In genomic region chr7:35948389-35948788, GRCm38 (mm10) we compare ENCODE assay signal across 9 mouse cellular contexts.
DNase-seq lines count a peak whose midpoint lies in the region; ATAC-seq and TF ChIP-seq lines count a peak whose summit lies in the region.
"Had no signal": no experiment of that assay in that cellular context is flagged by ENCODE, and none has a peak within 500 bp of the region (broad histone marks: within the 10 kb centered on the region; RNA-seq: fewer than 3 reads in every experiment).

No protein-coding gene starts in this region.

- under 1% methylated on average over 13 of the region's 13 CpGs for WGBS in heart, embryonic 11.5 days (ENCODE audit: insufficient replicate concordance)
- WGBS in heart, adult 2 months: 2% methylated on average over 13 of the region's 13 CpGs
- 2% methylated on average over 13 of the region's 13 CpGs for WGBS in hindbrain, embryonic 13.5 days
- WGBS in limb, embryonic 15.5 days: 4% methylated on average over 13 of the region's 13 CpGs
- WGBS in neural tube, embryonic 13.5 days: under 1% methylated on average over 13 of the region's 13 CpGs

- no peaks in the 10 kb centered on the region for H3K79me2 ChIP-seq in heart, adult 2 months (replicated peaks; ENCODE audit: control insufficient read depth, insufficient read depth, low read length)

- H3K27me3 ChIP-seq in heart, embryonic 11.5 days (ENCODE audit: control insufficient read depth, insufficient read depth, low read length): no peaks in the 10 kb centered on the region
- no peaks in the 10 kb centered on the region for H3K27me3 ChIP-seq in heart, adult 2 months (ENCODE audit: control insufficient read depth, insufficient read depth, low read length)
- H3K27me3 ChIP-seq in hindbrain, embryonic 13.5 days: no peaks in the 10 kb centered on the region
- H3K27me3 ChIP-seq in limb, embryonic 15.5 days: no peaks in the 10 kb centered on the region
- H3K27me3 ChIP-seq in neural tube, embryonic 13.5 days: peaks cover 3% of the 10 kb centered on the region; the same call in 1 of the 2 replicates

- no peak for ATAC-seq in heart, embryonic 11.5 days (replicated peaks; ENCODE audit: insufficient number of reproducible peaks, low FRiP score, low TSS enrichment)
- ATAC-seq in hindbrain, embryonic 13.5 days (ENCODE audit: low FRiP score): 0 out of 2 replicates have a peak, but pooled peaks have one; percentile 50
- ATAC-seq in limb, embryonic 15.5 days (ENCODE audit: insufficient number of reproducible peaks, low FRiP score, low TSS enrichment, low read depth): no peak
- peak; percentile 66; the same call in 1 of the 2 replicates for ATAC-seq in neural tube, embryonic 13.5 days (ENCODE audit: low read depth)
- no peak for ATAC-seq in erythroid progenitor cell, adult 5-6 weeks (replicated peaks; ENCODE audit: low FRiP score, poor library complexity, severe bottlenecking)

- H3K4me1 ChIP-seq in heart, embryonic 11.5 days (ENCODE audit: control insufficient read depth, insufficient read depth, low read length): no peaks in the 10 kb centered on the region
- H3K4me1 ChIP-seq in heart, adult 2 months (ENCODE audit: control insufficient read depth, insufficient read depth, low read length): no peaks in the 10 kb centered on the region
- peaks cover 12% of the 10 kb centered on the region for H3K4me1 ChIP-seq in hindbrain, embryonic 13.5 days (replicated peaks)
- H3K4me1 ChIP-seq in limb, embryonic 15.5 days: peaks cover 6% of the 10 kb centered on the region; the same call in 1 of the 2 replicates
- peaks cover 14% of the 10 kb centered on the region for H3K4me1 ChIP-seq in neural tube, embryonic 13.5 days (replicated peaks)

- peak overlapping the region; percentile 60 for H3K4me2 ChIP-seq in heart, embryonic 11.5 days
- peak overlapping the region; percentile 40 for H3K4me2 ChIP-seq in hindbrain, embryonic 13.5 days
- peak overlapping the region; percentile 33 for H3K4me2 ChIP-seq in limb, embryonic 15.5 days
- H3K4me2 ChIP-seq in neural tube, embryonic 13.5 days: peak overlapping the region; percentile 46
- H3K4me2 ChIP-seq: embryonic facial prominence, embryonic 15.5 days had no signal

- intact Hi-C loops in heart, adult 2 months (cut with DNase I): no loop called here
- intact Hi-C loops in gastrocnemius, postnatal 36 days (cut with DNase I): no loop called here

- TF ChIP-seq EP300 in heart, adult 2 months (IDR thresholded peaks at IDR 0.05; ENCODE audit: insufficient read depth, low read depth, low read length): no peak

- 0 out of 2 replicates have a peak, but pooled peaks cover 2% of the 10 kb centered on the region for H3K9me3 ChIP-seq in heart, embryonic 11.5 days (replicated peaks; ENCODE audit: control insufficient read depth, low read length)
- no peaks in the 10 kb centered on the region for H3K9me3 ChIP-seq in hindbrain, embryonic 13.5 days
- no peaks in the 10 kb centered on the region for H3K9me3 ChIP-seq in limb, embryonic 15.5 days
- no peaks in the 10 kb centered on the region for H3K9me3 ChIP-seq in neural tube, embryonic 13.5 days
- H3K9me3 ChIP-seq: embryonic facial prominence, embryonic 15.5 days had no signal

- DNase-seq in heart, adult 2 months: no peak
- no peak for DNase-seq in gastrocnemius, postnatal 36 days
- no peak for DNase-seq in ovary, postnatal 14 days (ENCODE audit: low spot score)

- no peaks in the 10 kb centered on the region for H3K36me3 ChIP-seq in heart, embryonic 11.5 days (ENCODE audit: control insufficient read depth, insufficient read depth, low read length)
- H3K36me3 ChIP-seq in heart, adult 2 months (ENCODE audit: control insufficient read depth, insufficient read depth, low read length): no peaks in the 10 kb centered on the region
- H3K36me3 ChIP-seq in hindbrain, embryonic 13.5 days: no peaks in the 10 kb centered on the region
- H3K36me3 ChIP-seq in limb, embryonic 15.5 days: no peaks in the 10 kb centered on the region
- no peaks in the 10 kb centered on the region for H3K36me3 ChIP-seq in neural tube, embryonic 13.5 days
- H3K36me3 ChIP-seq: embryonic facial prominence, embryonic 15.5 days had no signal

- no peak for TF ChIP-seq POLR2A in heart, adult 2 months (IDR thresholded peaks at IDR 0.05; ENCODE audit: insufficient read depth, low read depth, low read length)

- H3K4me3 ChIP-seq in heart, embryonic 11.5 days (ENCODE audit: low read depth, low read length): peak overlapping the region; percentile 20
- H3K4me3 ChIP-seq in heart, adult 2 months: no peak overlapping the region
- peak overlapping the region; percentile 4; the same call in 1 of the 2 replicates for H3K4me3 ChIP-seq in hindbrain, embryonic 13.5 days
- no peak overlapping the region for H3K4me3 ChIP-seq in limb, embryonic 15.5 days
- H3K4me3 ChIP-seq in neural tube, embryonic 13.5 days: no peak overlapping the region
- H3K4me3 ChIP-seq: embryonic facial prominence, embryonic 15.5 days had no signal

- no peak overlapping the region for H3K27ac ChIP-seq in heart, embryonic 11.5 days (ENCODE audit: low read depth, low read length)
- H3K27ac ChIP-seq in heart, adult 2 months: no peak overlapping the region
- H3K27ac ChIP-seq in hindbrain, embryonic 13.5 days: peak overlapping the region; percentile 53
- no peak overlapping the region for H3K27ac ChIP-seq in limb, embryonic 15.5 days
- H3K27ac ChIP-seq in neural tube, embryonic 13.5 days (replicated peaks): peak overlapping the region; percentile 69
- H3K27ac ChIP-seq: embryonic facial prominence, embryonic 15.5 days had no signal

- H3K9ac ChIP-seq in heart, embryonic 11.5 days (ENCODE audit: low read depth, low read length): no peak overlapping the region
- H3K9ac ChIP-seq in heart, adult 2 months (ENCODE audit: low read depth, low read length): no peak overlapping the region
- no peak overlapping the region for H3K9ac ChIP-seq in hindbrain, embryonic 13.5 days
- H3K9ac ChIP-seq in limb, embryonic 15.5 days: no peak overlapping the region
- peak overlapping the region; percentile 48 for H3K9ac ChIP-seq in neural tube, embryonic 13.5 days
- H3K9ac ChIP-seq: embryonic facial prominence, embryonic 15.5 days had no signal

- TF ChIP-seq CTCF in heart, adult 2 months (IDR thresholded peaks at IDR 0.05): no peak

Comparison
In these comparisons a context has a peak if more than half of its experiments do, and no peak if none do; other contexts are left out.
1. H3K4me3 ChIP-seq: peak in heart, embryonic 11.5 days (single experiment) and hindbrain, embryonic 13.5 days (single experiment); none in heart, adult 2 months (single experiment), limb, embryonic 15.5 days (single experiment) and neural tube, embryonic 13.5 days (single experiment).
2. ATAC-seq: peak in hindbrain, embryonic 13.5 days (single experiment) and neural tube, embryonic 13.5 days (single experiment); none in heart, embryonic 11.5 days (single experiment), limb, embryonic 15.5 days (single experiment) and erythroid progenitor cell, adult 5-6 weeks (single experiment).
3. H3K27ac ChIP-seq: peak in hindbrain, embryonic 13.5 days (single experiment) and neural tube, embryonic 13.5 days (single experiment); none in heart, embryonic 11.5 days (single experiment), heart, adult 2 months (single experiment) and limb, embryonic 15.5 days (single experiment).
4. Peak in every context shown above with its lines, with median percentiles within 50 percentile points of each other: H3K4me2 ChIP-seq.